Mouse (Mus musculus) liver, adult 2 months (tissue): Measurements from ENCODE around the gene Jund.

Source experiments
- CTCF ChIP-seq: fragments of 200-500 bp; IDR thresholded peaks from 2 replicates; pipeline ENCODE4 v1.5.1; 2011; ENCODE audit warnings: low read depth, low read length, control low read depth
- POLR2A ChIP-seq: fragments of 200-500 bp; IDR thresholded peaks from 2 replicates; pipeline ENCODE4 v1.6.1; 2011; ENCODE audit warnings: low read length, control low read depth; ENCODE audit not compliant: insufficient read depth; ENCODE audit errors: extremely low read depth

GRCm38 (mm10) chr8:70687576-70687975 lies 11.2 kb upstream of the Jund start:
- TF ChIP-seq CTCF (no peak), POLR2A (no peak)
